Mouse (Mus musculus): ENCODE data around the gene Rgmb. TPM values are rescaled to one million over a fixed set of nuclear protein-coding genes. Genes with fewer than 3 reads are reported as not detected.
A peak's percentile ranks its signal among the peaks of the same experiment; 100 is the strongest.

Gene Rgmb
- total RNA-seq, 2 experiments from 2014 or later, result 101 to 102 TPM

- DNase-seq (ENCODE audit: low spot score in 2 of 2), result peak in 1 of 2 experiments; percentile 60
Observed at GRCm38 (mm10) chr17:15787036-15787435, 43.8 kb downstream of the Rgmb start.

- DNase-seq (ENCODE audit: low spot score in 2 of 2), result peak in 1 of 2 experiments; percentile 39
Observed at GRCm38 (mm10) chr17:15777979-15778378, 52.9 kb downstream of the Rgmb start.

- DNase-seq (ENCODE audit: low spot score in 2 of 2), result no peak
Observed at GRCm38 (mm10) chr17:15776349-15776748, 54.5 kb downstream of the Rgmb start.

- no peak for DNase-seq (ENCODE audit: low spot score in 2 of 2)
Observed at GRCm38 (mm10) chr17:15774565-15775215, 56.1 kb downstream of the Rgmb start.

- no peak for DNase-seq (ENCODE audit: low spot score in 2 of 2)
Observed at GRCm38 (mm10) chr17:15773956-15774355, 56.9 kb downstream of the Rgmb start.

GRCm38 (mm10) chr17:15769081-15769724 is 61.6 kb downstream of the Rgmb start:
- no peak for DNase-seq (ENCODE audit: low spot score in 2 of 2)

GRCm38 (mm10) chr17:15761191-15761590 is 69.6 kb downstream of the Rgmb start:
- no peak for DNase-seq (ENCODE audit: low spot score in 2 of 2)

Other genes starting within 250 kb of the Rgmb start
- 10 to 100 TPM; 18.7 to 23.6 TPM for gene Chd1, start 126.1 kb downstream of the Rgmb start, total RNA-seq (2021)

Measured in layer of hippocampus, postnatal 14 days (tissue).